Comparison of ENCODE assay signal across 9 mouse cellular contexts in the genomic region with DNA sequence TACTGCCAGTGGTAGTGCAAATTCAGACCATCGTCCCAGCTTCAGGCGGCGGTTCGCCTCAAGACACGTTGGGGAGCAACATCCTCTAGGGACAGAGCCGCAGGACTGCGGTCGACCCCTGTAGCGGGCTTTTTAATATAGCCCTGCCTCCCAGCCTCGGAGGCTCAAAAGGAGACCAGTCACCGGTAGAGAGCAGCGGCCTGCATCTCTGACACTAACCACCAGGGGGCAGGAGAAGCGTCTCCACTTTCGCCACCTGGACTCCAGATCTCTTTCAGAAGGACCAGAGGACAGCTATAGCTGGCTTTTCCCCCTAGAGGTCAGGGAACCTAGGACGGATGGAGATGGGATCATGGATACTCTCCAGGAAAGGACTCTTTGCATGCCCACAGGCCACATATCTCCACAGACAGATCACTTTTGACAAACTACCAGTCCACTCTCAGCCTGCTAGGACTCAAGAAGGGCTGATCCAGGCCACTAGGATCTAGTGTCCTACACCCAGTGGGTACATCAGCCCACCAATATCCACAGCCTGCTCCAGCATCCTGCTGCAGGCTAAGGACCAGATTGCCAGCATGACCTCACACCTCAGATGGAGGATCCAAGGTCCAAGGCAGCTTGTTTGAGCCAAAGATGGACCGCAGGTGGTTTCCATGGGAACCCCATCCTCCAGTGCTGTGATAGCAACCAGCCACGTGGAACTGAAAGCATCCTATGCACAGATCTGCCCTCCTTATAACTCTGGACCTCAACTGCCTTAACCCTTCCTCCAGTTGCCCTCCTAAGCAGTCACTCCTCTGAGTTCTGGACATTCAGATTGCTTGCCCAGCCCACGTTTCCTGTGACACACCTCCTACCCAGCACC.
DNase-seq lines count a peak whose midpoint lies in the region; ATAC-seq lines count a peak whose summit lies in the region.
"Had no signal": no experiment of that assay in that cellular context is flagged by ENCODE, and none has a peak within 500 bp of the region (broad histone marks: within the 10 kb centered on the region; RNA-seq: fewer than 3 reads in every experiment).

No protein-coding gene starts in this region.

- H3K4me3 ChIP-seq in hindbrain, embryonic 11.5 days (ENCODE audit: low read depth, low read length), result 0 out of 2 replicates have a peak overlapping the region, but pooled peaks have one; percentile 27
- H3K4me3 ChIP-seq: erythroblast, embryonic 14.5 days had no signal

- no peaks in the 10 kb centered on the region for H3K9me3 ChIP-seq in hindbrain, embryonic 11.5 days (ENCODE audit: control insufficient read depth, low read length)

- peaks cover 16% of the 10 kb centered on the region for H3K27me3 ChIP-seq in hindbrain, embryonic 11.5 days (ENCODE audit: control insufficient read depth, insufficient read depth, low read length)

- ATAC-seq in hindbrain, embryonic 11.5 days (ENCODE audit: low FRiP score), result peak; percentile 28

- 15% methylated on average over 18 of the region's 18 CpGs for WGBS in hindbrain, embryonic 11.5 days

- peaks cover 25% of the 10 kb centered on the region for H3K4me1 ChIP-seq in hindbrain, embryonic 11.5 days (replicated peaks; ENCODE audit: control insufficient read depth, insufficient read depth, low read length)

- H3K36me3 ChIP-seq in hindbrain, embryonic 11.5 days (ENCODE audit: control insufficient read depth, insufficient read depth, low read length), result no peaks in the 10 kb centered on the region

- peak overlapping the region; percentile 73 for H3K27ac ChIP-seq in hindbrain, embryonic 11.5 days (ENCODE audit: low read depth, low read length)

- peak; percentile 70 for DNase-seq in Muller cell, postnatal 12 days (ENCODE audit: inconsistent ontology term)
- peak; percentile 92 for DNase-seq in cerebellum, adult 9-11 months
- peak; percentile 55 to 81 for DNase-seq in frontal cortex, postnatal 14 days (ENCODE audit: low spot score in 2 of 2)
- DNase-seq in hindbrain, embryonic 11.5 days (ENCODE audit: low spot score), result peak; percentile 92
- peak; percentile 83 to 86 for DNase-seq in layer of hippocampus, postnatal 25 days (ENCODE audit: extremely low spot score in 1 of 2, low spot score in 1 of 2)
- DNase-seq in lung, postnatal 10 days, result peak; percentile 82
- DNase-seq in retina, postnatal 1 day, result peak; percentile 86
- peak; percentile 49 for DNase-seq in urinary bladder, adult 2 months (ENCODE audit: low spot score)

- H3K4me2 ChIP-seq in hindbrain, embryonic 11.5 days (replicated peaks; ENCODE audit: low read depth, low read length), result peak overlapping the region; percentile 41

- 0 out of 2 replicates have a peak overlapping the region, but pooled peaks have one; percentile 47 for H3K9ac ChIP-seq in hindbrain, embryonic 11.5 days (ENCODE audit: low read depth, low read length)

Comparison
In these comparisons a context has a peak if more than half of its experiments do, and no peak if none do; other contexts are left out.
1. Peak in every context shown above with its lines: DNase-seq, ATAC-seq, H3K4me3 ChIP-seq and H3K27ac ChIP-seq.